Mouse (Mus musculus) left cerebral cortex, postnatal 10 days (tissue): ENCODE data around the gene Id2. TPM values are rescaled to one million over a fixed set of nuclear protein-coding genes. Genes with fewer than 3 reads are reported as not detected.

Experiments used
- DNase-seq, 2 experiments: peaks; one replicate each; pipeline ENCODE4 v3.0.0; 2021 to 2022; ENCODE audit warnings: low spot score in 2 of 2, mixed read lengths in 1 of 2; ENCODE audit errors: extremely low spot score in 1 of 2
- intact Hi-C: fragments of 180-260 bp; cut with DNase I; formaldehyde crosslinking; loops from one replicate; pipeline ENCODE4 v1.15.1; 2025
- total RNA-seq, 2 experiments: library from RNA; stranded (reverse); gene quantifications; 2 replicates each; pipeline ENCODE4 v1.2.3; 2021

Gene Id2
- total RNA-seq, 2 experiments from 2014 or later: 160 to 186 TPM

DNA sequence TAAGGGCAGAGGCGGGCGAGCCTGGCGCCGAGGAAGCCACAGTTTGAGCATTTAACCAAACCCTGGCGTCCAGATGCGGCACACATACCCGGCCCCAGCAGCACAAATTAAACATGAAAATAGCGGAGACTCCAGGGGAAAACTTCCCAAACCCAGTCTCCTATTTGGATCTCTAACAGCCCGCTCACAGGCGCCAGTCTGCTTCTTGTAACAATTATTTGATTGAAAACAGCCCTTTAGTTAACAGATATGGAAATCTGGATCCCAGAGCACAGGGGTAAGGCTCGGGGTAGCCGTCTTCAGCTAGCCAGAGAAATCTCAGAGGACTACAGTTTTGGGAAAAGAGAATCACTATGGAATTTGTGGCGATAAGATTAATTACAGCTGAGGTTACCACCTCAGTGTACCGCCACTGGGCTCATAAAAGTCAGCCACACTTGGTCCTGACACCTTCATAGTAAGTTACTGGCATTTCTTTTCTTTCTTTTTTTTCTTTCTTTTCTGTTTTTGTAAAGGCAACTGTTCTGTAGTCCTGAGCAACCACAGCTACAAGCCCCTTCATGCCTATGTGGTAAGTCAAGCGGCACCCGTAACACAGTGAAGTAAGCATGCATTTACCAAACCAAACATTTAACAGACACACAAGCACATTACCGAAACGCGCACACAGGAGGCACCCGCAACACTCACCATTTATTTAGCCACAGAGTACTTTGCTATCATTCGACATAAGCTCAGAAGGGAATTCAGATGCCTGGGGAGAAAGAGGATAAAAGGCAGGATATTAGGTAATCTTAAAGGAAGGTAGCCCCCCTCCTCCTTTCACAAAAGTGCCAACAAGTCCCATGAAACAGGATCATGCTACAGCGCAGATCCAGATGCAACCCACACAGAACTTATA lies 2.1 kb downstream of the Id2 start:
- intact Hi-C loops: loop anchor here (2.0 to 10.0 kb wide), 10 partner anchors 66 to 1182 kb away; no protein-coding TSS in a partner anchor
- DNase-seq: no peak

DNA sequence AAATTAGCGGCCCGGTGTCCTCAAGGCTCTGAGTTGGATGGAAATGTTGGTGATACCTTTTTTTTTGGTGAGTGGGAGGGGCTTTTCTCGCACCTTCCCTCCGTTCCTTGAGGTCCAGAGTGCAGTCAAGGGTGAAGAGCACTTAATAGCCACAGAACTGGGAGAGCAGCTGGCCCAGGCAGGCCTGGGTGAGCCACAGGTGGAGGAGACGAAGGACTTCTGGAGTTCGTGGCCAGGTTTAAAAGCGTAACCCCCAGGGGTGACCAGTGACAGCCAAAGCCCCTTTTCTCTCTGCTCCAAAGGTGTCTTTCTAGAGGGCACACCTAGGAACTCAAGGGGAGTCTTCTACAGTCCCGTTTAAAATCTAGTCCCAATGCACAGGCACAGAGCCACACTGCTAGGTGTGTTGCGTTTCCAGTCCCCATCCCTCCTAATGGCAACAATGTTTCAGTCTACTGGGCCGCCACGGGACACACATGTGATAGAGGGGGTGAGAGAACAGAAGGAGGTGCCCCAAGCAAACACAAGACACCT lies 3.6 kb downstream of the Id2 start:
- intact Hi-C loops: loop anchor here (5.0 to 10.0 kb wide), 6 partner anchors 131 to 994 kb away; no protein-coding TSS in a partner anchor

DNA sequence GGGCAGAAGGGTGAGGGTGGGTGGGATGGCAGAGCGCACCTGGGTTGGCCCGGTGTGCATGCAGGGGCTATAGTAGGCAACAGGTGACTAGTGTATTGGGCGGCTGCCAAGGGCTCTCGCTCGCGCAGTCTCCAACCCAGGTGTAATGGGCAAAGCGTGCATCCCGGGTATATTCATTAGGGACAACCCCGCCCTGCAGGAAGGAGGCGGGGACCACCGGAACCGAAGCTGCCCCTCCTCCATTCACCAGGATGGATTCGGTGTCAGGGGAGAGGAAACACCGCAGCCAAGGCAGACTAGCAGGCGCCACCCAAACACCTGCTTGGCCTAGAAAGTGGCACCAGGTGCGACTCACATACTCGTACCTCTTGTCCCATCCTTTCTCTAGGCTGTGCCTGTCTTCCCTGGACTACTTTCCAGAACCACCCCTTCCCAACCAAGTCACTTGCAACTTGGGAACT lies 4.2 kb downstream of the Id2 start:
- intact Hi-C loops: loop anchor here (5.0 to 10.0 kb wide), 6 partner anchors 132 to 995 kb away; no protein-coding TSS in a partner anchor
- DNase-seq: peak; percentile 46 to 68

More for the DNA sequence above, 3.6 kb downstream of the Id2 start:
- DNase-seq: no peak

DNA sequence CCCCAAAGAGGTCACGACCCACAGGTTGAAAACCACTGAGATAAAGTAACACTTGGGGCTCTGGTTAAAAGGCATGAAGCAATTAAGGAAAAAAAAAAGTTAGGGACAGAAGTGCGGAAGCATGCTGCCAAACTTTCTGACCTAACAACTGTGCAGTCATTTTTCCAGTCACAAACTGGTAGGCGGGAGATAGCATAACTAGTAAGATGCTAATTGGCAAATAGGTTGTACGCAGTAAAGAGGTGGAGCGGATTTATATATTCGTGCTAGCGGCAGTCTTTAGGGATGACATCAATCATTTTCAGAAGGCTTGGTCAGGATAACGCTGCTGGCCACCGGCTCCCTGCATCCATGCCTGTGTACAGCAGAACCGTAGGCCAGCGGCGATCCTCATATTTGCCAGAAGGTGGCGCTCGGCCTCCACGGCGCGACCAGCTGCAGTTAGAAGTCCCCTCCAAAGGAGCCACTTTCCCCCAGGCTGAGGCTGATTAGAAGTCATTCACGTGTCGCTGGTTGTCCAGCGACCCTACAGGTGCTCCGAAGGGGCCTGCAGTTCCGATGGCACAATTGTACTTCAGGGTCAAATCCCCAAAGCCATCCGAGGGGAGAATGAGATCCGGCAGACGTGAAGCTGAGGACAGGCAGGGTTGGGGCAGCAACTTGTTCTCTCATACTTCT lies 4.8 kb downstream of the Id2 start:
- peak; percentile 85 for DNase-seq
- intact Hi-C loops: loop anchor here (5.0 to 10.0 kb wide), 6 partner anchors 133 to 995 kb away; no protein-coding TSS in a partner anchor

DNA sequence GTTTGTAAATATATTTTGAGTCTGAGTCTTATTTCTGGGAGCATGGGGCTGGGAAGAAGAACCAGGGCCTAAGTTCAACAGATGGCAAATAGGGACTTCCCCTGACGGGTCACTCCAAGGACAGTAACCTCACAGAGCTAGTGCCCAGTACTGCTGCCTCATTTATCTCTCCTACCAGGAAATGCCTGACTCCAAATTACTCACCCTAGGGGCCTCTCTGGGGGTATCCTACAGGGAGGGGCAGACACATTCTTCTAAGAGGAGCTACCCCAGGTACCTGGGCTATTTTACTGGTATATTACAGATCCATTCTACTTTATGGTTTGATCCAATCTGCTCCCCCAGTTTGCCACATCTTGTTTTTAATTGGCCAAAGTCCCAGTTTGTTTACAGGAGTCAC lies 7.5 kb downstream of the Id2 start:
- DNase-seq: no peak
- intact Hi-C loops: no loop called here

DNA sequence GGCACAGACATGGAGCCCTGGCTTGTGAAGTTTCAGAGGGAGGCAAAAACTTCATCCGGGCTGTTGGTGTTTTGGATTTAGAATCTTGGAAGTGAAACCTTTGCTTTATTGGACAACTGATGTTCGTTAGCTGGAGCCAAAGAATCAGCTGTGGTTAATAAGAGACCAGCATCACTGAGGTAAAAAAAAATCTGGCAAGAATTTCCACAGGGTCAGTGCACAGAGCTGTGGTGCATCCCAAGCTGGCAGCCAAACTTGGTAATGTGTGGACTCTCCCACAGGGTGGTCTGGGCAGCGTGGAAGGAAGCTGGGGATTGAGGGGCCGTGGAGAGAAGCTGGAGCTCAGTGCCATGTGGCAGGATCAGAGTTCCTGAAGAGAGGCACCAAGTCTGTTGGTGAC lies 10.0 kb downstream of the Id2 start:
- intact Hi-C loops: no loop called here
- DNase-seq: no peak

DNA sequence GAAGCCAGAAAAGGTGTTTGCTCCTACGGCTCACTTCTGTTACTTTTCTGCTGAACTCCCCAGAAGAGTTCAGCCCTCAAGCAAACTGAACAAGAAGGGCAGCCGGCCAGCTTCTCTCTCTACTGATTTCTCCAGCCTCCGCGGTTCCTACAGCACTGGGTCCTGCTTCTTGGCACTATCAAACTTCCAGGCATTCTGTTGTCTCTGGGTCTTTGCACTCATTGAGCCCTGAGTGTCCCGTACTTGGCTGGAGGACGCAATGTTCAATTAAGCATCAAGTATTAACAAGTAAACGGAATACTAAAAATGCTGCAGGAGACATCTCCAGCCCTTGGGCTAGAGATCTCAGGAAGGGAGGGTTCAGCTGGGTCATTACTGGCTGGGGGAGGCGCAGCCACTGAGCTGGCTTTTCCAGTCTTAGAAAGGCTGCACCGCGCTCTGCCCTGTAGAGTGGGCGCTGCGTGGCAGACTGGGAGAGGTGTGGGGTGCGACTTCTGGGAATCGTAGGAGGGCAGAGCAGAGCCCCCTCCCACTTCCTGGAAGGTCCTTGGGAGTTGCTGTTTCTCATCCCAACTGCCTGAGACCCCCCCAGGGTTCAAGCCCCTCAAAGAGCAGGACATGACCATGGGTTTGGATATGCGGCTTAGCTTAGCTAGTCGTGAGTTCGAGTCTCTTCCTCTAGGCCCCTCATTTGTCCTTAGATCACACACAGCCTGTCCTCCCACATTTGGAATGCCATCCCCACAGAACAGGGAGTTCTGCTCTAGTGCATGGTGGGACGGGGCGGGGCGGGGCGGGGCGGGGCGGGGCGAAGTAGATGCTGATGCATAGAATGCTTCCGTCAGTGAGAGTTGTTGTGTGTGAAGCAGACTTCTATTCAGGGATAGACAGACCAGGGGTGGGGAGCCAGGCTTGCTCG lies 13.4 kb downstream of the Id2 start:
- intact Hi-C loops: no loop called here
- no peak for DNase-seq

DNA sequence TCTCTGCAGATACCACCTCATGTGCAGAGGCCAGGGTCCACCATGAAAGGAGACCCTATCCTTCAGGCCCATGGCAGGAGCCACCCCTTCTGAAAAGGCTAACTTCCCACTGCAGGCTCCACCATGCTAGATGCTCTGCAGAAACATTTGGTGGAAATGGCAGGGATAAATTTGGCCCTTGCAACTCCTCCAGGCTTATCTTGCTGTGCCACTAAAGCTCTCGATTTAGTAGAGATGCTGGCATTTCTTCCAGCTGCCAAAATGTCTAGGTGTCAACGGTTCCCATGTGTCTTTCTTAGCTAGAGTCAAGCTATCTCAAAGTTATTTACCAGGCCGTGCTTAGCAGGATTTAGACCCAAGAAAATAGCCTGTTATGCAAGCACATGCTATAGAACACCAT lies 22.6 kb downstream of the Id2 start:
- no peak for DNase-seq
- intact Hi-C loops: no loop called here

DNA sequence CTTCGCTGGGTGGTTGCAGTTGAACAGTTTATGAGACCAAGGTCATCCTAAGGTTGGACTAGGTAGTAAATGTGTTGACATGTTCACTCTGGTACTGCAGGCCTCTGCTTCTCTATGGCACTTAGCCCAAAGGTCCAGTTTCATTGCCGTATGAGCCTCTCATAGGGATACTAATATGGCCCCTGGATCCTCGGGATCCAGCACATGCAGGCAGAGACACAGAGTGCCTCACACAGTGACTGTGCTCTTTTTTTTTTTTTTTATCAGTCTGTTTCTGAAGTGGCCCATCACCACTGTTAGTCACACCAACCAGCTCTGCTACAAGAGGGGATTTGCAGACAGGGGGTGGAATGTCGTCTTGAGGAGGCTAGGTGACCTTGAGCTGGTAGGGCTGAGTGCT lies 23.6 kb downstream of the Id2 start:
- DNase-seq: no peak
- intact Hi-C loops: no loop called here

DNA sequence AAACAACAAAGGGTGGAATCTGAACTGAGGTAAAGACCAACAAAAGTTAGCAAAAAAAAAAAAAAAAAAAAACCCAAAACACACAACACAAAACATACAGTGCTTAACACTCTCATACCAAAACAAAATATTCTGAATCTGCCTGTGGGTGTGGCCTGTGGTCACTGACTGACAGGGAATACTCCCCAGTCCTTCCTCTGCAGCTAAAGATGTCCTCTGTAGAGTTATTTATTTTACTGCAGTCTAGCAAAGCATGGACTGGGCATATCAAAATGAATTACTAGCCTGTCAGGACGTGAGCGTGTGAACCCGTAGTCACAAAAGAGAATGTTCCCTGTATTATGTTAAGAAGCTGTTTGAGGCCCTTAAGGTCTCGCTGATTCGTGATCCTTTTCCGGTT lies 34.7 kb downstream of the Id2 start:
- intact Hi-C loops: no loop called here

DNA sequence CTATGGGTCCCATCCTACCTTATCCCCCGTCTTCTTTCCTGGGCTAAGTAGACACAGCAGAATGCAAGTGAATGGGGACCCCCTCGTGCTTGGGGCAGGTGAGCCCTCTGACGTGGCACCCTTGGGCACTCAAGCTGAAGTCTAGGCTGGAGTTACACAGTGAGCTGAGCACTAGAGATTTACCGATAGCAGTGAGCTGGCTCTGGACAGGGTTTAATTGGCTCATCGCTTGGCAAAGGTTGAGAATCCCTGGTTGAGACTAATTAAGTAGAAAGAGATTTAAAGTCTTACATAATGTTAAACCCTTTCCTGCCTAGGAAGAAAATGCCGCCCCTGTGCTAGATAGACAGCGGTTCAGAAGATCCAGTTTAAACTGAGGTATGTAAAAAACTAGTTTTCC lies 36.0 kb downstream of the Id2 start:
- intact Hi-C loops: no loop called here
- DNase-seq: no peak

More for the DNA sequence above, 34.7 kb downstream of the Id2 start:
- DNase-seq: no peak

DNA sequence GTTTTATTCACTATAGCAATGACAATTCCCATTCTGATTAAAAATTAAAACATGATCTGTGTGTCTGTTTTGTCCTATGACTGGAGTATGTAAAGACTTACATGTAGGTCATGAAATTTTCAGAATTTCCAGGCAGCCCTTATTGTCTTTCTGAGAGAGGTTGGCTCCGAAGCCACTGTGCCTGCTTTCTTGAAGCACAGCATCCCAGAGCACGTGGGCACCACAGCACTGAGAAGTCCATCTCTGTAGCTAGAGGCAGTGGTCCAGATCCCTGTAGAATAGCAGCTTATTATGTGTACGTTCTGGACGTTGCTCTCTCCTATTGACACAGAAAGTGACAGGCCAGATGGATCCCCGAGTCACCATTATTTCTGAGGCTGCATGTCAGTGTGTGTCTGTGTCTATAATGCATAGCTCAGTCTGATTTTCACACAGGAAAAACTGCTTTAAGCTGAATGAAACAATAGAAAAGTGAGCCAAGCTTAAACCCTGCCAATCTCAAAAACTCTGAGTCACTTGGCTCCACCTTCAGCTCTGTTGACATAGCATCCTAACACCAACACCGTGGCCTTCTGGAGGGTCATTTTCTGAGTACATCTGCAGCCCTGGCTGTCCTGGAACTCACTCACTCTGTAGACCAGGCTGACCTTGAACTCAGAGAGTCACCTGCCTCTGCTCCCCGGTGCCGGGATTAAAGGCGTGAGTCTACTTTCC lies 37.3 kb downstream of the Id2 start:
- intact Hi-C loops: no loop called here
- DNase-seq: no peak

DNA sequence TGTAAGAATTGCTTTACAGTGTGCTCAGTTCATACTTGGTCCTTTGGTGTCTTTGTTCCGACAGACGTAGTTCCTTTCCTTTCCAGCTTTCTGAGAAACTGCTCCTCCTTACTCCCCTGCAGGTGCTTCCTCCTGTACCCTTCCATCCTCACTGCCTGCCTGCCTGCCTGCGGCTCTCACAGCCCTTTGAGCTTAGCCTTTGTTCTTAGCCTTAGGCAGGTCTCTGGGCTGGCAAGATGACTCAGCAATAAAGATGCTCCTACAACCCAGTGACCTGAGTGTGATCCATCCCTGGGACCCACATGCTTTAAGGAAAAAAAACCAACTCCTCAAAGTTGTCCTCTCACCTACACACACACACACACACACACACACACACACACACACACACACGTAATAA lies 42.0 kb downstream of the Id2 start:
- DNase-seq: no peak
- intact Hi-C loops: no loop called here

DNA sequence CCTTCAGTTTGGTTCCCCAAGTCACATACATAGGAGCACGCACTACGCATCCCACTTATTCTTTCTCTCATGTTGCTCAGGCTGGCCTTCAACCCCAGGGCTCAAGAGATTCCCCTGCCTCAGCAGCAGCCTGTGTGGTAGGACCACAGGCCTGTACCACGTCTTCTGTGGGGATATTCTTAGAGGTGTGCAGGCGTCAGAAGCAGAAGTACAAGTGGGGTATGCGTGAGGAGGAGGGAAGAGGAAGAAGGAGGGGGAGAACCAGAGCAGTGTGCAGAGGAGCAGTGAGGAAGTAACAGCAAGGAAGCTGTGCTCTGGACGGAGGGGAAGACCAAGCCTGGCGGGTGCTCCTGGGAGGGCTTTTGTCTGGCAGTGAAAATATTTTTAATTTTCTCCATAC lies 42.4 kb downstream of the Id2 start:
- DNase-seq: no peak
- intact Hi-C loops: no loop called here

DNA sequence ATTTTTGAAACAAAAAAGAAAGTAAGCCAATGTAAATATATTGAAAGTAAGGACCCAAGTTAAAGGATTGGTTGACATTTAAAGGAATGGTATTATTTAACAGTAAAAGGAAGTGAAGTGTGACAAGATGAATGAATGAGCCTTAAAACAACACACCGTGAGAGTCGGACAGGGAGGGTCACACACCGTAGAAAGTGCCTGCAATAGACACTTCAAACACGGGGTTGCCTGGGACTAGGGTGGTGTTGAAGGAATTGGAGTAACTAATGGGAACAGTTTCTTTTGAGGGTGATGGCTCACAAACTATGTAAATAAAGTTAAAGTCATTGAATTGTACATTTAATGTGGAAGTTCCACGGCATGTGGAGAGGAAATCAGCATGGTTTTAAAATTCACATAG lies 47.7 kb downstream of the Id2 start:
- DNase-seq: no peak
- intact Hi-C loops: no loop called here

DNA sequence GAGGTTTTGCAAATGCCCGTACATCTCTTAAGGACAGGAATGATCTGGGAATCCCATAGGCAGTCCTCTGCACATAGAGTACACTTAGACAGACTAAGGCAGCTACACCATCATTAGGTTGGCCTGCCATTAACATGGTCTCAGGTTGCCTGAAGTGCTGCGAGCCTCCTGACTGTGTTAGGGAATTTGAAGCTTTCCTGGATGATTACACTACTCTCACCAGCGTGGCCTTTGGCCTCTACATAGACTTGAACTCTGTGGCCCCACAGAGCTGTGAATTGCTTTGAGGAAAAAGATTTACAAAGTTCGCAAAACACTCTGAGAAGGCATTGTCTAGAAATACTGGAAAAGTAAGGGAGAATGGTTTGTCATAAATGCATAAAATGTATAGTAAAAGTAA lies 52.4 kb downstream of the Id2 start:
- intact Hi-C loops: no loop called here
- DNase-seq: no peak

DNA sequence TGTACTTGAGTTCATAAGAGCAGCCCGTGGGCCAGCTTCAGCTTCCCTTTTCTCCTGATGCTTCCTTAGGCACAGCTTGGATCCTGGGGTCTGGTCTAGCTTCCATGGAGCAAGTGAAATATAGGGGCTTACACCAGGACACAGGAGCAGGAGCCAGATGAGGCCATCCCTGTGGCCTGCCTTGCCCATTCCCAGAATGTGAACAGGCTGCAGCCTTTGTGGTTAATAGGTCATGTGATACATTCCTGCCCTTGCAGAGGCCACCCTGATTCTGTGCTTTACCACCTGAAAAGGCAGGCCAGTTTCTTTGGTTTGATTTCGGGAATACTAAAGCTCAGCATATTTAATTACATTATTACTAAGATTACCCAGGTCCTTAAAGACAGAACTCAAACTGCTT lies 52.9 kb downstream of the Id2 start:
- DNase-seq: no peak
- intact Hi-C loops: no loop called here
